10 mouse cellular contexts compared by ENCODE assay signal in genomic region chr16:90882501-90882977, GRCm38 (mm10). TPM values are rescaled to one million over a fixed set of nuclear protein-coding genes. Genes with fewer than 3 reads are reported as not detected.
DNase-seq lines count a peak whose midpoint lies in the region; ATAC-seq and TF ChIP-seq lines count a peak whose summit lies in the region.
"Had no signal": no experiment of that assay in that cellular context is flagged by ENCODE, and none has a peak within 500 bp of the region (broad histone marks: within the 10 kb centered on the region; RNA-seq: fewer than 3 reads in every experiment).

No protein-coding gene starts in this region.

- no peak overlapping the region for H3K27ac ChIP-seq in kidney, adult 2 months (ENCODE audit: insufficient read depth, low read depth, low read length)
- peak overlapping the region; percentile 39 to 66; a peak in 3 of 4 replicates for H3K27ac ChIP-seq in heart, embryonic 14.5 days (replicated peaks in 1 of 2; ENCODE audit: control insufficient read depth in 1 of 2, insufficient read depth in 1 of 2, low read depth in 2 of 2, low read length in 2 of 2)
- H3K27ac ChIP-seq: intestine, embryonic 15.5 days had no signal

- peak; percentile 65 for ATAC-seq in heart, embryonic 14.5 days (ENCODE audit: insufficient number of reproducible peaks, insufficient read depth, low FRiP score, low read depth)
- no peak for ATAC-seq in erythroblast, adult 5-6 weeks (replicated peaks; ENCODE audit: low FRiP score, poor library complexity, severe bottlenecking)
- ATAC-seq in erythroid progenitor cell, adult 5-6 weeks (replicated peaks; ENCODE audit: low FRiP score, poor library complexity, severe bottlenecking), result no peak
- ATAC-seq: intestine, embryonic 15.5 days had no signal

- H3K4me3 ChIP-seq in kidney, adult 2 months (ENCODE audit: insufficient read depth, low read depth, low read length), result no peak overlapping the region
- H3K4me3 ChIP-seq in heart, embryonic 14.5 days (ENCODE audit: control insufficient read depth in 1 of 2, insufficient read depth in 1 of 2, low read depth in 1 of 2, low read length in 2 of 2), result no peak overlapping the region
- H3K4me3 ChIP-seq in myocyte, result no peak overlapping the region
- H3K4me3 ChIP-seq: intestine, embryonic 15.5 days had no signal

- 60% methylated on average over 8 of the region's 8 CpGs for WGBS in kidney, adult 2 months
- WGBS in heart, embryonic 14.5 days, result 37% methylated on average over 8 of the region's 8 CpGs

- no peaks in the 10 kb centered on the region for H3K9me3 ChIP-seq in heart, embryonic 14.5 days (ENCODE audit: control insufficient read depth, low read length)
- H3K9me3 ChIP-seq: intestine, embryonic 15.5 days had no signal

- no peaks in the 10 kb centered on the region for H3K27me3 ChIP-seq in kidney, adult 2 months (replicated peaks; ENCODE audit: control insufficient read depth, insufficient read depth, low read length)
- H3K27me3 ChIP-seq in heart, embryonic 14.5 days (ENCODE audit: control insufficient read depth, insufficient read depth, low read length), result no peaks in the 10 kb centered on the region
- H3K27me3 ChIP-seq in myocyte (ENCODE audit: control insufficient read depth, insufficient read depth, insufficient read length), result no peaks in the 10 kb centered on the region
- H3K27me3 ChIP-seq: intestine, embryonic 15.5 days had no signal

- TF ChIP-seq CTCF in kidney, adult 2 months (conservative IDR thresholded peaks at IDR 0.05; ENCODE audit: insufficient read depth, insufficient read length, low read depth, low read length), result no peak

- DNase-seq in kidney, adult 2 months, result peak; percentile 43
- DNase-seq in kidney, adult 8-10 months, result no peak
- DNase-seq in adrenal gland, postnatal 25 days, result peak; percentile 69
- DNase-seq in yolk sac, embryonic 10.5 days (ENCODE audit: low spot score), result no peak
- DNase-seq: cerebellum, adult 2 months had no signal

- no peak overlapping the region for H3K4me2 ChIP-seq in heart, embryonic 14.5 days (ENCODE audit: low read length)
- H3K4me2 ChIP-seq in myocyte (ENCODE audit: low read depth), result peak overlapping the region; percentile 38
- H3K4me2 ChIP-seq: intestine, embryonic 15.5 days had no signal

- H3K79me2 ChIP-seq in myocyte (ENCODE audit: control insufficient read depth, insufficient read depth), result no peaks in the 10 kb centered on the region

- H3K9ac ChIP-seq in heart, embryonic 14.5 days (ENCODE audit: low read length), result no peak overlapping the region; the same call in 1 of the 2 replicates
- H3K9ac ChIP-seq: intestine, embryonic 15.5 days had no signal

- H3ac ChIP-seq in myocyte (ENCODE audit: control insufficient read depth, insufficient read length), result no peak overlapping the region

- TF ChIP-seq POLR2A in kidney, adult 2 months (IDR thresholded peaks at IDR 0.05; ENCODE audit: low read depth, low read length), result no peak
- TF ChIP-seq POLR2A in myocyte (IDR thresholded peaks at IDR 0.05; ENCODE audit: insufficient read length, low read depth), result no peak

- H3K4me1 ChIP-seq in kidney, adult 2 months (ENCODE audit: control insufficient read depth, insufficient read depth, low read length), result no peaks in the 10 kb centered on the region
- peaks cover 22 to 27% of the 10 kb centered on the region in 2 experiments for H3K4me1 ChIP-seq in heart, embryonic 14.5 days (ENCODE audit: control insufficient read depth in 2 of 2, insufficient read depth in 2 of 2, low read length in 2 of 2)
- H3K4me1 ChIP-seq: intestine, embryonic 15.5 days had no signal

- H3K36me3 ChIP-seq in kidney, adult 2 months (ENCODE audit: control insufficient read depth, insufficient read depth, low read length), result no peaks in the 10 kb centered on the region
- H3K36me3 ChIP-seq in heart, embryonic 14.5 days (ENCODE audit: control insufficient read depth, insufficient read depth, low read length), result no peaks in the 10 kb centered on the region
- H3K36me3 ChIP-seq in myocyte (ENCODE audit: control insufficient read depth, insufficient read depth), result no peaks in the 10 kb centered on the region
- H3K36me3 ChIP-seq: intestine, embryonic 15.5 days had no signal

TF ChIP-seq in myocyte, 11 proteins besides CTCF, POLR2A, EP300 and RAD21:
- no peak for TF ChIP-seq REST (IDR thresholded peaks at IDR 0.05; ENCODE audit: insufficient read depth, insufficient read length)
- no peak for TF ChIP-seq SRF (IDR thresholded peaks at IDR 0.05; ENCODE audit: control insufficient read depth, insufficient read length, low read depth)
- no peak for TF ChIP-seq TCF12 (IDR thresholded peaks at IDR 0.05; ENCODE audit: insufficient read depth, poor library complexity, severe bottlenecking)
- no peak for TF ChIP-seq TCF3 (IDR thresholded peaks at IDR 0.05; ENCODE audit: insufficient read length, low read depth)
- TF ChIP-seq E2F4 (IDR thresholded peaks at IDR 0.05; ENCODE audit: insufficient read depth), result no peak
- no peak for TF ChIP-seq MYOG (IDR thresholded peaks at IDR 0.05; ENCODE audit: control insufficient read depth in 1 of 3, insufficient read depth in 1 of 3, insufficient read length in 2 of 3, low read depth in 2 of 3)
- TF ChIP-seq POLR2AphosphoS2 (IDR thresholded peaks at IDR 0.05; ENCODE audit: insufficient read length, low read depth), result no peak

RNA-seq across cellular contexts. Expression of gene Cfap298, which starts 52.4 kb away (rescaled TPM):
- 16.1 TPM in 2 replicates for polyA plus RNA-seq in kidney, adult 2 months (2012; rRNA removed)
- total RNA-seq in adrenal gland, postnatal 25 days (2021), result 27.7 and 31.5 TPM in 2 replicates
- 35.6 and 36.6 TPM in 2 replicates for polyA plus RNA-seq in heart, embryonic 14.5 days (2014; fragmentation: Nextera tagmentation; extraction: Ambion mirVana)
- polyA plus RNA-seq in myocyte (2012; fragmentation: generic; extraction: Trizol), result 21.9 TPM
- total RNA-seq in erythroblast, adult 5-6 weeks (2015; ENCODE audit: low replicate concordance), result 1.2 and 18.8 TPM in 2 replicates
- total RNA-seq in erythroblast, adult 5-6 weeks (2017; ENCODE audit: low replicate concordance), result 7.0 and 20.1 TPM in 2 replicates
- total RNA-seq in erythroid progenitor cell, adult 5-6 weeks (2015; ENCODE audit: low replicate concordance), result 5.8 and 7.5 TPM in 2 replicates
- total RNA-seq in erythroid progenitor cell, adult 5-6 weeks (2017; ENCODE audit: low replicate concordance), result 3.6 and 8.5 TPM in 2 replicates

RNA-seq across cellular contexts. Expression of gene Eva1c, which starts 56.0 kb away (rescaled TPM):
- polyA plus RNA-seq in kidney, adult 2 months (2012; rRNA removed), result 5.8 and 8.3 TPM in 2 replicates
- 3.1 and 4.1 TPM in 2 replicates for total RNA-seq in adrenal gland, postnatal 25 days (2021)
- 3.0 and 3.3 TPM in 2 replicates for polyA plus RNA-seq in heart, embryonic 14.5 days (2014; fragmentation: Nextera tagmentation; extraction: Ambion mirVana)
- polyA plus RNA-seq in myocyte (2012; fragmentation: generic; extraction: Trizol), result 4.5 TPM
- not detected in 2 replicates for total RNA-seq in erythroblast, adult 5-6 weeks (2015; ENCODE audit: low replicate concordance)
- 0.60 TPM in 1 of 2 replicates, not detected in the other for total RNA-seq in erythroblast, adult 5-6 weeks (2017; ENCODE audit: low replicate concordance)
- 0.84 TPM in 1 of 2 replicates, not detected in the other for total RNA-seq in erythroid progenitor cell, adult 5-6 weeks (2015; ENCODE audit: low replicate concordance)
- 0.13 TPM in 1 of 2 replicates, not detected in the other for total RNA-seq in erythroid progenitor cell, adult 5-6 weeks (2017; ENCODE audit: low replicate concordance)

Comparison
In these comparisons a context has a peak if more than half of its experiments do, and no peak if none do; other contexts are left out.
1. DNase-seq: peak in kidney, adult 2 months (single experiment) and adrenal gland, postnatal 25 days (single experiment); none in kidney, adult 8-10 months (0 of 2) and yolk sac, embryonic 10.5 days (single experiment).